Mouse (Mus musculus): ENCODE measurements around the gene Cdk2ap2. TPM values are rescaled to one million over a fixed set of nuclear protein-coding genes. Genes with fewer than 3 reads are reported as not detected.

The Cdk2ap2 gene
- polyA plus RNA-seq, 1 experiment from 2014 or later: 79.2 TPM

GRCm38 (mm10) chr19:4087090-4087489, 9.9 kb upstream of the Cdk2ap2 start:
- 90% methylated on average over 5 of the region's 5 CpGs for WGBS
- no peak overlapping the region for H3K4me2 ChIP-seq (replicated peaks)
- DNase-seq (ENCODE audit: low spot score) (no peak), ATAC-seq (ENCODE audit: low FRiP score) (no peak)
- no peak overlapping the region for H3K9ac ChIP-seq
- no peak overlapping the region for H3K27ac ChIP-seq
- H3K4me3 ChIP-seq (replicated peaks; ENCODE audit: low read length): no peak overlapping the region
- no peaks in the 10 kb centered on the region for H3K9me3 ChIP-seq (ENCODE audit: control insufficient read depth, low read length)
- H3K4me1 ChIP-seq (replicated peaks; ENCODE audit: control insufficient read depth, insufficient read depth, low read length): no peaks in the 10 kb centered on the region
- H3K27me3 ChIP-seq (ENCODE audit: control insufficient read depth, insufficient read depth, low read length): no peaks in the 10 kb centered on the region
- no peaks in the 10 kb centered on the region for H3K36me3 ChIP-seq (replicated peaks; ENCODE audit: control insufficient read depth, insufficient read depth)

- Histone ChIP-seq H3K36me3 (replicated peaks; ENCODE audit: control insufficient read depth, insufficient read depth) (no peaks in the 10 kb centered on the region), H3K4me2 (replicated peaks) (no peak overlapping the region), H3K4me1 (replicated peaks; ENCODE audit: control insufficient read depth, insufficient read depth, low read length) (no peaks in the 10 kb centered on the region), H3K27ac (no peak overlapping the region), H3K27me3 (ENCODE audit: control insufficient read depth, insufficient read depth, low read length) (no peaks in the 10 kb centered on the region), H3K4me3 (replicated peaks; ENCODE audit: low read length) (no peak overlapping the region), H3K9ac (no peak overlapping the region), H3K9me3 (ENCODE audit: control insufficient read depth, low read length) (no peaks in the 10 kb centered on the region)
- WGBS: 60% methylated on average over 5 of the region's 5 CpGs
- DNase-seq (ENCODE audit: low spot score) (no peak), ATAC-seq (ENCODE audit: low FRiP score) (no peak)
These were observed 8.8 kb upstream of the Cdk2ap2 start for GRCm38 (mm10) chr19:4088146-4088545.

- H3K4me1 ChIP-seq (replicated peaks; ENCODE audit: control insufficient read depth, insufficient read depth, low read length): no peaks in the 10 kb centered on the region
- ATAC-seq (ENCODE audit: low FRiP score) (no peak), DNase-seq (ENCODE audit: low spot score) (no peak)
- H3K27me3 ChIP-seq (ENCODE audit: control insufficient read depth, insufficient read depth, low read length): no peaks in the 10 kb centered on the region
- H3K4me3 ChIP-seq (replicated peaks; ENCODE audit: low read length): no peak overlapping the region
- H3K9ac ChIP-seq: no peak overlapping the region
- no peak overlapping the region for H3K4me2 ChIP-seq (replicated peaks)
- no peaks in the 10 kb centered on the region for H3K36me3 ChIP-seq (replicated peaks; ENCODE audit: control insufficient read depth, insufficient read depth)
- WGBS: 81% methylated on average over 6 of the region's 6 CpGs
- H3K9me3 ChIP-seq (ENCODE audit: control insufficient read depth, low read length): no peaks in the 10 kb centered on the region
- H3K27ac ChIP-seq: no peak overlapping the region
These were observed 7.9 kb upstream of the Cdk2ap2 start for GRCm38 (mm10) chr19:4089128-4089527.

- no peak overlapping the region for H3K9ac ChIP-seq
- WGBS: 81% methylated on average over 3 of the region's 3 CpGs
These were observed 6.5 kb upstream of the Cdk2ap2 start for GRCm38 (mm10) chr19:4090446-4090845.

GRCm38 (mm10) chr19:4091383-4091782, 5.6 kb upstream of the Cdk2ap2 start:
- Histone ChIP-seq H3K4me3 (replicated peaks; ENCODE audit: low read length) (no peak overlapping the region), H3K27me3 (ENCODE audit: control insufficient read depth, insufficient read depth, low read length) (no peaks in the 10 kb centered on the region), H3K9me3 (ENCODE audit: control insufficient read depth, low read length) (no peaks in the 10 kb centered on the region), H3K27ac (no peak overlapping the region), H3K4me1 (replicated peaks; ENCODE audit: control insufficient read depth, insufficient read depth, low read length) (peaks cover 6% of the 10 kb centered on the region; the same call in 1 of the 2 replicates), H3K36me3 (replicated peaks; ENCODE audit: control insufficient read depth, insufficient read depth) (no peaks in the 10 kb centered on the region), H3K9ac (no peak overlapping the region), H3K4me2 (replicated peaks) (no peak overlapping the region)
- no peak for ATAC-seq (ENCODE audit: low FRiP score)
- WGBS: 81% methylated on average over 2 of the region's 2 CpGs
- no peak for DNase-seq (ENCODE audit: low spot score)

More at GRCm38 (mm10) chr19:4090446-4090845, 6.5 kb upstream of the Cdk2ap2 start:
- H3K4me2 ChIP-seq (replicated peaks): no peak overlapping the region
- ATAC-seq (ENCODE audit: low FRiP score) (no peak), DNase-seq (ENCODE audit: low spot score) (no peak)
- no peak overlapping the region for H3K4me3 ChIP-seq (replicated peaks; ENCODE audit: low read length)
- H3K9me3 ChIP-seq (ENCODE audit: control insufficient read depth, low read length): no peaks in the 10 kb centered on the region
- no peaks in the 10 kb centered on the region for H3K27me3 ChIP-seq (ENCODE audit: control insufficient read depth, insufficient read depth, low read length)
- no peak overlapping the region for H3K27ac ChIP-seq
- no peaks in the 10 kb centered on the region for H3K36me3 ChIP-seq (replicated peaks; ENCODE audit: control insufficient read depth, insufficient read depth)
- no peaks in the 10 kb centered on the region for H3K4me1 ChIP-seq (replicated peaks; ENCODE audit: control insufficient read depth, insufficient read depth, low read length)

GRCm38 (mm10) chr19:4092750-4093149, 4.2 kb upstream of the Cdk2ap2 start:
- Histone ChIP-seq H3K4me1 (replicated peaks; ENCODE audit: control insufficient read depth, insufficient read depth, low read length) (peaks cover 12% of the 10 kb centered on the region), H3K9me3 (ENCODE audit: control insufficient read depth, low read length) (no peaks in the 10 kb centered on the region), H3K4me3 (replicated peaks; ENCODE audit: low read length) (no peak overlapping the region), H3K27me3 (ENCODE audit: control insufficient read depth, insufficient read depth, low read length) (no peaks in the 10 kb centered on the region), H3K9ac (no peak overlapping the region), H3K36me3 (replicated peaks; ENCODE audit: control insufficient read depth, insufficient read depth) (no peaks in the 10 kb centered on the region), H3K4me2 (replicated peaks) (no peak overlapping the region), H3K27ac (no peak overlapping the region)
- DNase-seq (ENCODE audit: low spot score) (no peak), ATAC-seq (ENCODE audit: low FRiP score) (no peak)
- 91% methylated on average over 3 of the region's 3 CpGs for WGBS

GRCm38 (mm10) chr19:4093772-4094171, 3.2 kb upstream of the Cdk2ap2 start:
- DNase-seq (ENCODE audit: low spot score) (no peak), ATAC-seq (ENCODE audit: low FRiP score) (no peak)
- no peak overlapping the region for H3K9ac ChIP-seq
- H3K27ac ChIP-seq: no peak overlapping the region
- no peaks in the 10 kb centered on the region for H3K9me3 ChIP-seq (ENCODE audit: control insufficient read depth, low read length)
- H3K4me2 ChIP-seq (replicated peaks): no peak overlapping the region
- H3K4me3 ChIP-seq (replicated peaks; ENCODE audit: low read length): no peak overlapping the region
- H3K36me3 ChIP-seq (replicated peaks; ENCODE audit: control insufficient read depth, insufficient read depth): no peaks in the 10 kb centered on the region
- no peaks in the 10 kb centered on the region for H3K27me3 ChIP-seq (ENCODE audit: control insufficient read depth, insufficient read depth, low read length)
- WGBS: 86% methylated on average over 7 of the region's 7 CpGs
- peaks cover 18% of the 10 kb centered on the region for H3K4me1 ChIP-seq (replicated peaks; ENCODE audit: control insufficient read depth, insufficient read depth, low read length)

- H3K4me2 ChIP-seq (replicated peaks): no peak overlapping the region
- peaks cover 24% of the 10 kb centered on the region for H3K4me1 ChIP-seq (replicated peaks; ENCODE audit: control insufficient read depth, insufficient read depth, low read length)
- WGBS: 86% methylated on average over 3 of the region's 3 CpGs
- no peaks in the 10 kb centered on the region for H3K27me3 ChIP-seq (ENCODE audit: control insufficient read depth, insufficient read depth, low read length)
- H3K4me3 ChIP-seq (replicated peaks; ENCODE audit: low read length): no peak overlapping the region
- no peaks in the 10 kb centered on the region for H3K36me3 ChIP-seq (replicated peaks; ENCODE audit: control insufficient read depth, insufficient read depth)
- ATAC-seq (ENCODE audit: low FRiP score) (no peak), DNase-seq (ENCODE audit: low spot score) (no peak)
- H3K9me3 ChIP-seq (ENCODE audit: control insufficient read depth, low read length): no peaks in the 10 kb centered on the region
- H3K27ac ChIP-seq: no peak overlapping the region
- no peak overlapping the region for H3K9ac ChIP-seq
These were observed 2.6 kb upstream of the Cdk2ap2 start for GRCm38 (mm10) chr19:4094348-4094747.

- H3K4me1 ChIP-seq (replicated peaks; ENCODE audit: control insufficient read depth, insufficient read depth, low read length): peaks cover 29% of the 10 kb centered on the region
- no peak overlapping the region for H3K4me2 ChIP-seq (replicated peaks)
- ATAC-seq (ENCODE audit: low FRiP score): no peak
- no peaks in the 10 kb centered on the region for H3K27me3 ChIP-seq (ENCODE audit: control insufficient read depth, insufficient read depth, low read length)
- H3K9me3 ChIP-seq (ENCODE audit: control insufficient read depth, low read length): no peaks in the 10 kb centered on the region
- H3K36me3 ChIP-seq (replicated peaks; ENCODE audit: control insufficient read depth, insufficient read depth): no peaks in the 10 kb centered on the region
- 78% methylated on average over 5 of the region's 5 CpGs for WGBS
- H3K27ac ChIP-seq: no peak overlapping the region
- H3K4me3 ChIP-seq (replicated peaks; ENCODE audit: low read length): no peak overlapping the region
- no peak for DNase-seq (ENCODE audit: low spot score)
- H3K9ac ChIP-seq: no peak overlapping the region
These were observed 2.1 kb upstream of the Cdk2ap2 start for GRCm38 (mm10) chr19:4094774-4095303.

GRCm38 (mm10) chr19:4095802-4096201, 1.2 kb upstream of the Cdk2ap2 start:
- H3K27me3 ChIP-seq (ENCODE audit: control insufficient read depth, insufficient read depth, low read length): no peaks in the 10 kb centered on the region
- 68% methylated on average over 3 of the region's 3 CpGs for WGBS
- H3K9ac ChIP-seq: no peak overlapping the region
- peak overlapping the region; percentile 66; the same call in 1 of the 2 replicates for H3K4me3 ChIP-seq (replicated peaks; ENCODE audit: low read length)
- no peaks in the 10 kb centered on the region for H3K9me3 ChIP-seq (ENCODE audit: control insufficient read depth, low read length)
- ATAC-seq (ENCODE audit: low FRiP score) (no peak), DNase-seq (ENCODE audit: low spot score) (no peak)
- H3K27ac ChIP-seq: 0 out of 2 replicates have a peak overlapping the region, but pooled peaks have one; percentile 89
- H3K4me2 ChIP-seq (replicated peaks): peak overlapping the region; percentile 73
- no peaks in the 10 kb centered on the region for H3K36me3 ChIP-seq (replicated peaks; ENCODE audit: control insufficient read depth, insufficient read depth)
- peaks cover 38% of the 10 kb centered on the region for H3K4me1 ChIP-seq (replicated peaks; ENCODE audit: control insufficient read depth, insufficient read depth, low read length)

Data from hindbrain, embryonic 14.5 days (tissue).